Mouse (Mus musculus) frontal cortex, postnatal 25 days (tissue): Measurements from ENCODE around the gene Gucy2d.

ENCODE experiments used
- DNase-seq, 2 experiments: peaks; one replicate each; pipeline ENCODE4 v3.0.0; 2022; ENCODE audit warnings: low spot score in 2 of 2

The Gucy2d gene

DNA sequence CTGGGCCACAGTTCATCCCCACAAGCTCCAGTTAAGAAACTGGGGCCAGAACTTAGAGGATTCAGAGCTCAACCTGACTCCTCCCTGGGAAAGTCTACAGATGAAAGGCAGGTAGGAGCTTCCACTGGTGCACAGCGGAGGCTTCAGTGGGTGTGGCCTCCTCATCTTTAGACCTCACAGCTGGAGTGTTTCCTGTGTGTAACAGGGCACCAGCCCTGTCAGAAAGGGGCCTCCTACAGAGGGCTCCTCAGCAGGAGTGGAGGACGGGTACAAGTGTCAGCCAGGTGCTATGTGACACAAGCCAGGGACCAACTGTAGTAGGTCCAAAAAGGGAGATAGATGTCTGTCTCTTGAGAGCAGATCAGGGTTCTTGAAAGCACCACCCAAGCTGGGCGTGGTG lies 73.0 kb downstream of the Gucy2d start:
- no peak for DNase-seq

DNA sequence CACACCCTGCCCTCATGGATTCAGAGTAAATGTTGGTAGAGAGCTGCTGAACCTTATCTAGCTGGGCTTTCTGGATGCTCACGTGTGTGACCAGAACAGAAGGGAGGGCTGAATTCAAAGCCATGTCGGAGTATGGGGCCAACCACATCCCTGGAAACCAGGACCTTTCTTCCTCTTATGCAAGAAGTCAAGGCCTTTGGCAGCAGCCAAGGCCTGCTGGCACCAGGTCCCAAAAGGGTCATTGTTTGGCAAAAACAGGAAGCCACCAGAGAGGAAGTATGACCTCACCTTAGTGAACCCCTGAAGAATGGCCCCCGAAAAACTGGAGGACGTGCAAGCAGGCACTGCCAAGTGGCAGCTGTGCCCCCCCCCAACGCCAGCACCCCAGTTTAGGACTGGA lies 82.4 kb downstream of the Gucy2d start:
- DNase-seq = no peak

DNA sequence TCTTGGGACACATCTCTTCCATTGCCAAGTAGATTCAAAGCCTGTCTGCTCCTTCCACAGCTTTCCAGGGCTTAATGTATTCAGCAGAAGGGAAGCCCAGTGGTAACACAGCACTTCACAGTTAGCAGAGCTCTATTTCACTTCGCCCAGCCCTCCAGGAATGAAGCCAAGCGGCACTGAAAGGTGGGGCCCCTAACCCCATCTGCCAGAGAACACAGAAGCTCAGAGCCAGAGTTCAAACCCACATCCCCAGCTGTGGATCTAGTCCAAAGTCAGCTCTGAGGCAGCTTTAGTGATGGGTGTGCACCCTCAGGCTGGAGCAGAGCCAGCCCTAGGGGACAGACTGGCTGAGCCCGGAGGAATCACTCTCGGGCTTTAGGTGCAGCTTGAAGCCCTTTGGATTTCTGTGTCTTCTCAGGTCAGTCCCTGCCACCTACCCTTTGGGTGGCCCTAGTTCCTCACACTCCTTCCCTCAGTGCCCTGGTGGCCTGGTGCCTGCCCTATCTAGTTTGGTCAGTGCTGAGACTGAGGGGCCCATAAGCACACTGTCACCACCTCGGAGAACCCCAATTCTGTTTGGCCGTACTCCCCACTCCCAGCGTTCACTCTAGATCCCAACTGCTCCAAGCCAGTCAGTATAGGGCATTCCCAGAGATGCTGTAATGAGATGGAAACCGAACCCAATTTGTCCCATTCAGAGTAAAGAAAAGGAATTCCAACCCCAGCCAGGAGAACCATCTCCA lies 83.0 kb downstream of the Gucy2d start:
- no peak for DNase-seq

GRCm38 (mm10) chr7:98523813-98524361 lies 83.7 kb downstream of the Gucy2d start:
- DNase-seq = no peak

GRCm38 (mm10) chr7:98524401-98524800 lies 84.2 kb downstream of the Gucy2d start:
- no peak for DNase-seq

DNA sequence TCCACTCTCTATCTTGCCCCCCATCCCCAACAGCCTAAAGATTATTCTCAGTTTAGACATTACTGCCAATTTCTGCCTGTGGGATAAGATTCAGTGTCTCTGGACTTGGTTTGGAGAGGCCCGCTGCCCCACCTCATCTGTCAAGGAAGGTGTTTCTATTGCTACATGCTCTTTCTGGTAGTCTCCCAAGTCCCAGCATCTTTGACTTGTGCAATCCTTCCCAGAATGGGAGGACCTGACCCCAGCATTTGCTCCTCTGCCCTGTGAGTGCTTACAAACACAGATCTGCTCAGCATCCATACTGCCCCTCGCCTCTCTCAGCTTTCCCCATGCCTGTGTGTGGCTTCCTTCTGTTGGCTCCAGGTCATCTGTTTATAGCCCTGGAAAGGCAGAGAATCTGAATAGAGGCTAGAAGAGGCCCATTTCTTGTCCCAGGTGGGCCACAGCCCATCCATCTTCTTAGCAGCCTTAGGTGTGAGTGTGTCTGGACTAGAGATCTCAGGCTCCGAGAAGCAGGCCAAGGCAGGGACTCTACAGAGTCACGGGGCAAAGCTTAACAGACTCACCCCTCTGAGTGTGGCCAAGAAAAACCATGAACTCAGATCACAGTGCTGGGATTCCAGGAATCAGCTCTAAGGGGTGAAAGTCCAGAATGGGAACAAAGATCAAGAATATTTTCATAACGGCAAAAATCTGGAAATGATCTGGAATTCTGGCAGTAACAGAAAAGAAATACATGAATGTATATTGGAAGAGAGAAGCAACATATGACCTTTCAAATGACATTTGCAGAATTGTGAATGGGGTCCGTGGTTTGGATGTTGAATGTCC lies 84.9 kb downstream of the Gucy2d start:
- DNase-seq = no peak
